Mouse (Mus musculus) adrenal gland, adult 8-10 months (tissue): ENCODE data around the gene Gm20479. TPM values are rescaled to one million over a fixed set of nuclear protein-coding genes. Genes with fewer than 3 reads are reported as not detected.

ENCODE experiments used
- DNase-seq: peaks from one replicate; pipeline ENCODE4 v3.0.0; 2022
- total RNA-seq, 4 experiments: library from RNA; stranded (reverse); gene quantifications; 2 replicates each; pipeline ENCODE4 v1.2.4; 2022

The Gm20479 gene
- total RNA-seq, 4 experiments from 2014 or later: 4.0 TPM; not detected in 3

DNA sequence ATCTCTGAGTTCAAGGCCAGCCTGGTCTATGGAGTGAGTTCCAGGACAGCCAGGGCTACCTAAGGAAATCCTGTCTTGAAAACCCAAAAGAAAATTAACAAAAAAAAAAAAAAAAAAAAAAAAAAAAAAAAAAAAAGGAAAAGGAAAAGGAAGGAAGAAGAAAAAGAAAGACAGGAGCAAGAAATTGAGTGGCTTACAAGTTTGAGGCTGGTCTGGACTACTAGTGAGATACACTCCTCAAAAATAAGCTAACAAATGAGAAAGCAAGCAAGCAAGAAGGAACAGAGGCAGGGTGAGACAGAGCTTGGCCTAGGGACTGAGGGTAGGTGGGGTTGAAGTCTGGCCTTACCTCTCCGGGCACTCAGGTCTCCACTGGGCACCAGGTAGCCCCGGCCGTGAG lies 47.4 kb downstream of the Gm20479 start:
- DNase-seq: no peak

DNA sequence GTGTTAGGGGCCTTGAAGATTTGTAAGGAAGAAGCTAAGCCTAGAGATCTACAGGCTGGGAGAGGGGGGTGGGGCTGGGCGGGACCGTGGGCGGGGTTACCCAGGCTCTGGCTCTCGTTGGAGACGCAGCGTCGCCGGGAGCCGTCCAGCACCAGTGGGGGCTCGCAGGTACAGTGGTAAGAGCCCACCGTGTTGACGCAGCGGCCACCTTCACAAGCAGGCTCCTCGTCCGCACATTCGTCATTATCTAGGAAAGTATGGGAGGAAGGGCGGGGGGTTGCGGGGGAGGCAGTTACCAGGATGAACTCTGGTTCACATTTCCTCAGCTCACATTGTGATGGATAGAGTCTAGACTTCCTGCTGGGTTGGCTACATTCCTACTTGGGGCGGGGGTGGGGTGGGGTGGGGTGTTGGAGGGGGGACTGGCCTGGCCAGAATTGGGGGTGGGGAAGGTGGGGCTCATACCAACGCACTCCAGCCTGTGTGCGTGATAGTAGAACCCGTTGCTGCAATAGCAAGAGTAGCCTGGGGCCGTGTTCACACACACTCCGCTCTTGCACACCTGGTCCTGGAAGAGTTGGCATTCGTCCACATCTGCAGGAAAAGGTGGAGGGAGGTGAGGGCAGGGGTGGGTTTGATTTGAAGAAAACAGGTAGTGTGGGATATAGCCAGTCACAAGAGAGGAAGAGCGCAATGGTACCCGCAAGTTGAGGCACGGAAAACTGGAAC lies 48.2 kb downstream of the Gm20479 start:
- DNase-seq: no peak

DNA sequence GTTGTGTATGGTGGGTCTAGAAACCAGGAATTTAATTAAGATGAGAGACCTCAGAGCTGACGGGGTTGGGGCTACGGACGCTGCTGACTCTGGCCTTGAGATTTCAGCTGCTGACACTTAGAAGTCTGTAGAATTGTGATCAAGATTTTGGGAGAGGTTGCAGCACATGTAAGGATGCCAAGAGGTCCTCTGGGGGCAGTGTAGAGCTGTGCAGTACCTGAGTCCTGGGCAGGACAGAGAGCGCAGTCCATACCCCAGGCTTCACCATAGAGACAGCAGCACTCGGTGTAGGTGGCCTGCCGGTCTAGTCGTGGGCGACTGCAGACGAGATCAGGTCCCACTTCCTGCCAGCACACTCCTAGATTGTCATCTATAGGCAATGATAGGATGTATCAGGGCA lies 49.7 kb downstream of the Gm20479 start:
- no peak for DNase-seq

DNA sequence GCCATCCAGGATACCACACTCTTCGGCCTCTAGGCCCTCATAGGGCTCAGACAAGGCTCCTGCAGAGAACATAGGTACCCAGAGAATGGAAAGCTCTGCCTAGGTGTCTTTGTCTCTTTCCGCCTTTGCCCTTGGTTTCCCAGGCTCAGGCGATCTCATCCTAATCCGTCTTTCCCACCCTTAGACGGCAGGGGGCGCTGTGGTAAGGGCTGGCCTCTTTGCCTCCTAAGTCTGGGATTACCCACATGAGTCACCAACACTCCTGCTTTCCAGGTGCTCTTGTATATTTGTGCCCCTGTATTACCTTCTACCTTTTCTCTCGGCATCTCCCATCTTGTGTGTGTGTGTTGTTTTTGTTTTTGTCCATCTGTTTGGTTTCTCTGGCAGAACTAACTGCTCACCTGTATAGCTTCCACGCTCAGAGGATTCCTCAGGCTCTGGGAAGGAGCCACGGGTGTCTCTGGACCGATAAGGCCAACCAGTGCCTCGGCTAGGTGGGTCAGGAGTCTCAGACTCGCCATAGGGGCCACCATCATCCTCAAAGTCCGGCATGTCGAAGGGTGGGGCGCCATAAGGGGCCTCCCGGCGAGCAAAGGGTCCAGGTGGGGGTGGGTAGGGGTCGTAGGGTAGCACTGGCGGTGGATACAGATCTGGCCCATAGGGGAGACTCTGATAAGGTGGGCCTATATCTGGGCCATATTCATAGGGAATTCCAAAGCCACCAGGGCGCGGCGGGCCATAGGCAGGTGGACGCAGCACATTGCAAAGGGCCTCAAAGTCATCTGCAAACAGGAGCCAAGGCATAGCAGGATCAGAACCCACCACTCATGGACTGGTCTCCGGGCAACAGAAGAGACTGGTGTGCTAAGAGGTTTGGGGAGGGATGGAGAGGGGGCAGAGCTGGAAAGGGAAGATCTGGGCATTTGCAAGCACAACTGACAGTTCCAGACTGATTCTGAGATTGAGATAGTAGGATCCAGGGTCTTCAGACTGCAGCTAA lies 50.8 kb downstream of the Gm20479 start:
- DNase-seq: no peak

DNA sequence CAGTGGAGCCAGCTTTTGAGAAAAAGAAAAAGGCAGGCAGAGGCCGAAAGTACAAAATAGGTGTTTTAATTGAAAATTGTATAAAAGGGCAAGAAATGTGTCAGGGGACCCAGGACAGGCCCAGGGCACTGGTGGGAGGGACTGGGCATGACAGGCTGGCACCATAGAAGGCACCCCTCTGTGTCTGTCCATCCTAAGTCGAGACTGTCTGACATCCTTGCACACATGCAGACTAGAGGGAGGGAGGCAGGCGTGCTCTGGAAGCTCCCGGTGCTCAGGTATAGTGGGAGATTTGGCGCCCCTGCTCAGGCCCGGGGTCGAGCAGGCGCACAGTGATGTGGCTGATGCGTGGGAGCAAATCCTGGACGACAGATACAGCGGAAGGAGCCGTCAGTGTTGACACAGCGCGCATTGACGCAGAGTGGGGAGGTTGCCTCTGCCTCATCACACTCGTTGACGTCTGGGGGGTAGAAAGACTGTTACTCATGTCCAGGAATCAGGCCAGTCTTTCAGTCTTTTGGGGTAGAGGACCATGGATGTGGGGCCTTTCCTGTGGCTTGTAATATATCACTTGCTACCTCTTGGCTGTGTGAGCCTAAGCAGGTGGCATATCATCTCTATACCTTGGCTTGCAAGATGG lies 52.0 kb downstream of the Gm20479 start:
- no peak for DNase-seq

Other genes starting within 250 kb of the Gm20479 start
- 100 to 1,000 TPM in 2 of 4 experiments, 1 to 10 TPM in 2; 4.1 to 631 (median 184) TPM for gene Cyp2f2, start 237.5 kb downstream of the Gm20479 start, total RNA-seq
- gene Cyp2t4, start 203.7 kb downstream of the Gm20479 start, total RNA-seq: not detected
- 100 to 1,000 TPM in 3 of 4 experiments, 10 to 100 TPM in 1; 98.6 to 118 (median 107) TPM for gene Egln2, start 190.6 kb downstream of the Gm20479 start, total RNA-seq
- 10 to 100 TPM; 60.6 to 88.0 (median 81.4) TPM for gene Rab4b, start 178.5 kb downstream of the Gm20479 start, total RNA-seq
- not detected for gene Gm21983, start 176.3 kb downstream of the Gm20479 start, total RNA-seq
- under 1 TPM in 2 of 4 experiments, not detected in 2; 0.32 to 0.64 TPM for gene Mia, start 176.3 kb downstream of the Gm20479 start, total RNA-seq
- gene BC024978, start 161.6 kb downstream of the Gm20479 start, total RNA-seq: 10 to 100 TPM; 24.7 to 29.3 (median 27.4) TPM
- gene Snrpa, start 161.1 kb downstream of the Gm20479 start, total RNA-seq: 10 to 100 TPM; 77.5 to 97.0 (median 85.2) TPM
- gene Itpkc, start 128.8 kb downstream of the Gm20479 start, total RNA-seq: 10 to 100 TPM; 15.5 to 17.2 (median 16.2) TPM
- gene Coq8b, start 124.4 kb downstream of the Gm20479 start, total RNA-seq: 10 to 100 TPM; 42.5 to 85.7 (median 61.0) TPM
- 10 to 100 TPM in 3 of 4 experiments, 1 to 10 TPM in 1; 8.9 to 16.2 (median 14.1) TPM for gene Numbl, start 99.0 kb downstream of the Gm20479 start, total RNA-seq
- 100 to 1,000 TPM in 3 of 4 experiments, 10 to 100 TPM in 1; 90.9 to 117 (median 108) TPM for gene Ltbp4, start 19.7 kb downstream of the Gm20479 start, total RNA-seq
- 10 to 100 TPM; 19.4 to 41.1 (median 29.7) TPM for gene Shkbp1, start 1.4 kb downstream of the Gm20479 start, total RNA-seq
- 1 to 10 TPM; 3.0 to 8.0 (median 4.9) TPM for gene Sptbn4, start 90.3 kb upstream of the Gm20479 start, total RNA-seq
- 10 to 100 TPM; 33.7 to 49.5 (median 44.8) TPM for gene Blvrb, start 90.6 kb upstream of the Gm20479 start, total RNA-seq
- 10 to 100 TPM; 12.6 to 19.4 (median 14.8) TPM for gene Sertad3, start 116.3 kb upstream of the Gm20479 start, total RNA-seq
- 10 to 100 TPM; 20.2 to 37.1 (median 23.9) TPM for gene Sertad1, start 129.5 kb upstream of the Gm20479 start, total RNA-seq
- 1 to 10 TPM; 2.6 to 4.7 (median 3.3) TPM for gene Prx, start 141.9 kb upstream of the Gm20479 start, total RNA-seq
- 1 to 10 TPM in 1 of 4 experiments, under 1 TPM in 3; 0.23 to 1.1 (median 0.61) TPM for gene Hipk4, start 165.8 kb upstream of the Gm20479 start, total RNA-seq
- 100 to 1,000 TPM; 135 to 205 (median 166) TPM for gene Pld3, start 195.8 kb upstream of the Gm20479 start, total RNA-seq
- gene 2310022A10Rik, start 195.8 kb upstream of the Gm20479 start, total RNA-seq: 10 to 100 TPM; 21.6 to 23.8 (median 22.0) TPM
- gene Akt2, start 234.1 kb upstream of the Gm20479 start, total RNA-seq: 100 to 1,000 TPM; 162 to 282 (median 233) TPM